Mouse (Mus musculus): ENCODE data around the gene Sipa1l2. TPM values are rescaled to one million over a fixed set of nuclear protein-coding genes. Genes with fewer than 3 reads are reported as not detected.

Gene Sipa1l2
- polyA plus RNA-seq, 1 experiment from 2014 or later, result 32.8 TPM

- H3K4me3 ChIP-seq, result no peak overlapping the region
- no peak overlapping the region for H3K4me2 ChIP-seq
- H3K9me3 ChIP-seq (replicated peaks), result no peaks in the 10 kb centered on the region
- H3K36me3 ChIP-seq, result no peaks in the 10 kb centered on the region
- no peak overlapping the region for H3K27ac ChIP-seq (ENCODE audit: poor library complexity, severe bottlenecking)
- ATAC-seq (ENCODE audit: insufficient number of reproducible peaks, low FRiP score), result no peak
- H3K27me3 ChIP-seq (replicated peaks), result no peaks in the 10 kb centered on the region
- WGBS, result 81% methylated on average over 10 of the region's 10 CpGs
- H3K9ac ChIP-seq, result no peak overlapping the region
- H3K4me1 ChIP-seq (replicated peaks), result 0 out of 2 replicates have a peak, but pooled peaks cover 9% of the 10 kb centered on the region
Measured at GRCm38 (mm10) chr8:125379156-125379555, 190.5 kb downstream of the Sipa1l2 start.

DNA sequence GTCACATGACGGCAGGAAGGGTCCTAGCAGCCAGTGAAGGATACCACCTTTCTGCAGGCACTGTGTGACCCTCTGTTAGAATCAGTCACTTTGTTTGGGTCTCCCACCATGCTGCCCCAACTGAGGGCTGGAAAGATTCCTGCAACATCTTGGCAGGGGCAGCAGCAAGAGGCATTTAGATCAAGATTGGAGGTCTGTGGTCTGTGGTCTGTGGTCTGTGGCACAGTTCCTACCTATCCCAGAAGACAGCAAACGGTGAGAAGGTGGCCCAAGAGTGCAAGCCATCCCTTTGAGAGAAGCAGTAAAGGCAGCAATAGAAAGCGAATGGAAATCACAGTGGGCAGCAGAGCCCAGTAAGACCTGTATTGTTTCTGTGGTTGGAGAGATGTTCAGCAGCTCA is 191.9 kb downstream of the Sipa1l2 start:
- no peak overlapping the region for H3K4me2 ChIP-seq
- 81% methylated on average over 3 of the region's 3 CpGs for WGBS
- no peak overlapping the region for H3K27ac ChIP-seq (ENCODE audit: poor library complexity, severe bottlenecking)
- H3K36me3 ChIP-seq, result no peaks in the 10 kb centered on the region
- H3K9me3 ChIP-seq (replicated peaks), result no peaks in the 10 kb centered on the region
- H3K9ac ChIP-seq, result no peak overlapping the region
- ATAC-seq (ENCODE audit: insufficient number of reproducible peaks, low FRiP score), result no peak
- 0 out of 2 replicates have a peak, but pooled peaks cover 9% of the 10 kb centered on the region for H3K4me1 ChIP-seq (replicated peaks)
- no peak overlapping the region for H3K4me3 ChIP-seq
- no peaks in the 10 kb centered on the region for H3K27me3 ChIP-seq (replicated peaks)

- no peak overlapping the region for H3K4me2 ChIP-seq
- no peaks in the 10 kb centered on the region for H3K9me3 ChIP-seq (replicated peaks)
- H3K4me1 ChIP-seq (replicated peaks), result 0 out of 2 replicates have a peak, but pooled peaks cover 6% of the 10 kb centered on the region
- H3K27ac ChIP-seq (ENCODE audit: poor library complexity, severe bottlenecking), result no peak overlapping the region
- WGBS, result 79% methylated on average over 6 of the region's 6 CpGs
- no peak for ATAC-seq (ENCODE audit: insufficient number of reproducible peaks, low FRiP score)
- H3K36me3 ChIP-seq, result no peaks in the 10 kb centered on the region
- no peak overlapping the region for H3K9ac ChIP-seq
- H3K27me3 ChIP-seq (replicated peaks), result no peaks in the 10 kb centered on the region
- no peak overlapping the region for H3K4me3 ChIP-seq
Measured at GRCm38 (mm10) chr8:125376448-125376845, 193.2 kb downstream of the Sipa1l2 start.

DNA sequence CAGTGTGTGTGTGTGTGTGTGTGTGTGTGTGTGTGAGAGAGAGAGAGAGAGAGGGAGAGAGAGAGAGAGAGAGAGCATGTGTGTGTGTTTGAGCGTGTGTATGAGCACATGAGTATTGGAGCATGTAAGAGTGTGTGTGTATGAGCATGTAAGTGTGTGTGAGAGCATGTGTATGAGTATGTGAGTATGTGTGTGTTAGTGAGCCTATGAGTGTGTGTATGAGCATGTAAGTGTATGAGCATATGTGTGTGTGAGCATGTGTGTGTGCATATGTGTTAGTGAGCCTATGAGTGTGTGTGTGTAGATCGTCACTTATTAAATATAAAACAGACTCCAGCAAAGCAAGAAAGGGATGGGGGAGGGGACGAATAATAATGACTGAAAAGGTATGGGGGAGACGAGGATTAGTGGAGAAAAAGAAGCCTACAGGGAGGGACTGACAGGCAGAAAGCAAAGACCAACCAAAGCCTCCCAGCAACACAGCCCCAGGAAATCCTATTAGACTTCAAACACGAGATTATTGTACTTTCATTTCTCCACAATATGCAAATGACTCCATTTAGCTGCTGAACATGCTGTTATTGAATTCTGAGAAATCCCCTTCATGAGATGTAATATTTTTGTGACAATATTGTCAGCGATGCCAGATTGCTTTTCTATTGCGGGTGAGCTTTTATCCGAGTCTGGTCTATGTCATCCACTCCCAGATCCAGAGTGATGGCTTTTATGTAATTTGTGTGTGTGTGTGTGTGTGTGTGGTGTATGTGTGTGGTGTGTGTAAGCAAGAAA is 193.8 kb downstream of the Sipa1l2 start:
- WGBS, result 70% methylated on average over 8 of the region's 8 CpGs
- no peak for ATAC-seq (ENCODE audit: insufficient number of reproducible peaks, low FRiP score)
- H3K4me3 ChIP-seq, result no peak overlapping the region
- no peaks in the 10 kb centered on the region for H3K27me3 ChIP-seq (replicated peaks)
- no peak overlapping the region for H3K9ac ChIP-seq
- H3K27ac ChIP-seq (ENCODE audit: poor library complexity, severe bottlenecking), result no peak overlapping the region
- no peak overlapping the region for H3K4me2 ChIP-seq
- no peaks in the 10 kb centered on the region for H3K36me3 ChIP-seq
- no peaks in the 10 kb centered on the region for H3K9me3 ChIP-seq (replicated peaks)
- H3K4me1 ChIP-seq (replicated peaks), result 0 out of 2 replicates have a peak, but pooled peaks cover 10% of the 10 kb centered on the region

GRCm38 (mm10) chr8:125372596-125372995 is 197.0 kb downstream of the Sipa1l2 start:
- no peak for ATAC-seq (ENCODE audit: insufficient number of reproducible peaks, low FRiP score)
- no peak overlapping the region for H3K9ac ChIP-seq
- WGBS, result 74% methylated on average over 4 of the region's 4 CpGs
- H3K9me3 ChIP-seq (replicated peaks), result no peaks in the 10 kb centered on the region
- H3K4me2 ChIP-seq, result no peak overlapping the region
- peaks cover 36% of the 10 kb centered on the region for H3K4me1 ChIP-seq (replicated peaks)
- H3K27me3 ChIP-seq (replicated peaks), result no peaks in the 10 kb centered on the region
- H3K27ac ChIP-seq (ENCODE audit: poor library complexity, severe bottlenecking), result no peak overlapping the region
- no peak overlapping the region for H3K4me3 ChIP-seq
- no peaks in the 10 kb centered on the region for H3K36me3 ChIP-seq

GRCm38 (mm10) chr8:125369491-125370236 is 199.9 kb downstream of the Sipa1l2 start:
- no peaks in the 10 kb centered on the region for H3K36me3 ChIP-seq
- ATAC-seq (ENCODE audit: insufficient number of reproducible peaks, low FRiP score), result no peak
- H3K4me1 ChIP-seq (replicated peaks), result peaks cover 49% of the 10 kb centered on the region
- H3K4me3 ChIP-seq, result no peak overlapping the region
- 58% methylated on average over 8 of the region's 8 CpGs for WGBS
- H3K9ac ChIP-seq, result no peak overlapping the region
- no peak overlapping the region for H3K4me2 ChIP-seq
- no peaks in the 10 kb centered on the region for H3K27me3 ChIP-seq (replicated peaks)
- peak overlapping the region; percentile 59 for H3K27ac ChIP-seq (ENCODE audit: poor library complexity, severe bottlenecking)
- H3K9me3 ChIP-seq (replicated peaks), result no peaks in the 10 kb centered on the region

DNA sequence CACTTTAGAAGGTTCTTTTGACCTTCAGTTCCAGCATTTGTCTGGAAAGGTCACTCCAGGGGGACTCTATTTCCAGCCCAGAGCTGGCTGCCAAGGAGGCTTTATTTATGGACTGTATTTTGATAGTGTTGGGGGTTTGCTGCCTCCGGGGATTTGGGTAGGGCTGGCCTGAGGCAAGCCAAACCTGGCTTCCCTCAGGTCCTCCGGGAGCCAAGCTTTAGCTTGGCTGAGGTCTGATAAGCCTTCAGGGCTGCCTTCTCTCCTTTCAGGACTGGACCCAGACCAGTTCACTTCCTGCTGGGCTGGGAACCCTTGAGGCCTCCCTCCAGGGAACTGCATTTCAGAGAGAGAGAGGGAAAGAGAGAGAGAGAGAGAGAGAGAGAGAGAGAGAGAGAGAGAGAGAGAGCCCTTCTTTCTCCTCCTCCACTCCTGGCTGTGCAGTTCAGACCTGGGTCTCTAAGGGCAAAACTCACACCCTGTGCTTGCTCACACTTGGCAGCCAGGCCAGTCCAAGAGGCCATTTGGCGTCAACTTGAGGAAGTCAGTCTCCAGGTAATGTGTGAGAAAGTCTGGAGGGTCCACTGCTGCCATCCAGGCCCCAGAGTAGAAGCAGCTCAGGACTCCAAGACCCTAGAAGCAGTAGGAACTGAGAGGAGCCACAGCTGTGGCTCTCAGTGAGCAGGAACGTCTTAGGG is 201.1 kb downstream of the Sipa1l2 start:
- Histone ChIP-seq H3K9me3 (replicated peaks) (no peaks in the 10 kb centered on the region), H3K27me3 (replicated peaks) (no peaks in the 10 kb centered on the region), H3K4me1 (replicated peaks) (peaks cover 49% of the 10 kb centered on the region), H3K4me2 (no peak overlapping the region), H3K9ac (peak overlapping the region; percentile 7; the same call in 1 of the 2 replicates), H3K36me3 (no peaks in the 10 kb centered on the region), H3K27ac (ENCODE audit: poor library complexity, severe bottlenecking) (peak overlapping the region; percentile 87), H3K4me3 (no peak overlapping the region)
- peak; percentile 59 for ATAC-seq (ENCODE audit: insufficient number of reproducible peaks, low FRiP score)
- 22% methylated on average over 4 of the region's 4 CpGs for WGBS

Other genes with a start within 250 kb of the Sipa1l2 start
- gene Map10, start 100.0 kb upstream of the Sipa1l2 start, polyA plus RNA-seq (2016; fragmentation: Nextera tagmentation; extraction: Ambion mirVana), result 7.9 and 8.2 TPM in 2 replicates
- 24.5 and 25.3 TPM in 2 replicates for gene Ntpcr, start 160.2 kb upstream of the Sipa1l2 start, polyA plus RNA-seq (2016; fragmentation: Nextera tagmentation; extraction: Ambion mirVana)